Mouse (Mus musculus) CH12.LX (cell line): ENCODE data around the gene Ap5z1. TPM values are rescaled to one million over a fixed set of nuclear protein-coding genes. Genes with fewer than 3 reads are reported as not detected.

Source experiments
- DNase-seq: peaks from one replicate; pipeline ENCODE4 v3.0.0-alpha.2; 2013; ENCODE audit errors: extremely low read depth
- H3K27ac ChIP-seq: 2 replicates; pipeline ENCODE4 v1.5.1; 2012; ENCODE audit warnings: low read depth, mild to moderate bottlenecking, control low read depth, moderate library complexity; ENCODE audit not compliant: insufficient read depth
- H3K27me3 ChIP-seq: replicated peaks from 2 replicates; pipeline ENCODE3; 2012; ENCODE audit warnings: inconsistent platforms
- H3K36me3 ChIP-seq, 2 experiments: replicated peaks in 1 of 2; 2 replicates each; pipeline versions ENCODE3 to v1.6.1; 2012; ENCODE audit warnings: inconsistent platforms in 1 of 2, low read length in 1 of 2, mild to moderate bottlenecking in 1 of 2, mixed read lengths in 1 of 2, moderate library complexity in 1 of 2; ENCODE audit not compliant: control insufficient read depth in 1 of 2, insufficient read depth in 1 of 2
- H3K4me1 ChIP-seq, 2 experiments: 2 replicates each; pipeline ENCODE4 v1.6.1; 2012; ENCODE audit warnings: inconsistent platforms in 1 of 2, moderate library complexity in 1 of 2; ENCODE audit not compliant: insufficient read depth in 2 of 2, control insufficient read depth in 1 of 2
- H3K4me2 ChIP-seq: 2 replicates; pipeline ENCODE4 v1.6.1; 2012; ENCODE audit warnings: low read depth, mild to moderate bottlenecking, control low read depth; ENCODE audit not compliant: poor library complexity, insufficient read depth, severe bottlenecking
- H3K4me3 ChIP-seq, 3 experiments: fragments of 150-350 bp in 1 of 3; sonication (generic) in 1 of 3; replicated peaks in 1 of 3; 2 replicates each; pipeline versions ENCODE3 to v1.5.1; 2011 to 2012; ENCODE audit warnings: low read depth in 2 of 3, low read length in 2 of 3, mild to moderate bottlenecking in 2 of 3, moderate library complexity in 2 of 3, control low read depth in 1 of 3, improper control_type of control experiment in 1 of 3, inconsistent platforms in 1 of 3, mixed read lengths in 1 of 3; ENCODE audit not compliant: poor library complexity in 1 of 3
- H3K79me2 ChIP-seq: replicated peaks from 2 replicates; pipeline ENCODE4 v1.6.1; 2012; ENCODE audit warnings: mild to moderate bottlenecking, moderate library complexity; ENCODE audit not compliant: control insufficient read depth, poor library complexity, insufficient read depth, severe bottlenecking; ENCODE audit errors: extremely low read depth
- H3K9ac ChIP-seq: 2 replicates; pipeline ENCODE4 v1.6.1; 2012; ENCODE audit warnings: low read depth, mild to moderate bottlenecking, control low read depth, moderate library complexity; ENCODE audit not compliant: insufficient read depth
- H3K9me3 ChIP-seq: replicated peaks from 2 replicates; pipeline ENCODE3; 2012; ENCODE audit warnings: low read length, inconsistent platforms, mixed read lengths
- BHLHE40 ChIP-seq: IDR thresholded peaks from 2 replicates; pipeline ENCODE4 v1.6.1; 2011; ENCODE audit warnings: mild to moderate bottlenecking, low read depth, low read length, improper control_type of control experiment
- CHD2 ChIP-seq: IDR thresholded peaks from 2 replicates; pipeline ENCODE4 v1.6.1; 2011; ENCODE audit warnings: low read length, improper control_type of control experiment
- E2F4 ChIP-seq: IDR thresholded peaks from 2 replicates; pipeline ENCODE4 v1.6.1; 2011; ENCODE audit warnings: low read depth, low read length, improper control_type of control experiment; ENCODE audit not compliant: insufficient replicate concordance
- ETS1 ChIP-seq: conservative IDR thresholded peaks from 2 replicates; pipeline ENCODE4 v1.6.1; 2012; ENCODE audit warnings: low read depth, mild to moderate bottlenecking, inconsistent platforms, low read length, improper control_type of control experiment, moderate library complexity
- GABPA ChIP-seq: IDR thresholded peaks from 2 replicates; pipeline ENCODE4 v1.6.1; 2012; ENCODE audit warnings: low read depth, low read length, improper control_type of control experiment, inconsistent platforms; ENCODE audit not compliant: insufficient replicate concordance
- JUN ChIP-seq: IDR thresholded peaks from 2 replicates; pipeline ENCODE4 v1.6.1; 2011; ENCODE audit warnings: low read depth, mild to moderate bottlenecking, low read length, improper control_type of control experiment, moderate library complexity; ENCODE audit not compliant: insufficient read depth
- KAT2A ChIP-seq: IDR thresholded peaks from 2 replicates; pipeline ENCODE4 v1.6.1; 2012; ENCODE audit warnings: low read length, improper control_type of control experiment, inconsistent platforms; ENCODE audit not compliant: insufficient replicate concordance
- MAFK ChIP-seq: IDR thresholded peaks from 2 replicates; pipeline ENCODE4 v1.6.1; 2011; ENCODE audit warnings: low read length, improper control_type of control experiment; ENCODE audit not compliant: insufficient replicate concordance
- MAZ ChIP-seq: IDR thresholded peaks from 2 replicates; pipeline ENCODE4 v1.6.1; 2012; ENCODE audit warnings: low read depth, mild to moderate bottlenecking, inconsistent platforms, low read length, improper control_type of control experiment, moderate library complexity
- MEF2A ChIP-seq: IDR thresholded peaks from 2 replicates; pipeline ENCODE4 v1.6.1; 2014; ENCODE audit warnings: low read depth, mild to moderate bottlenecking, inconsistent platforms, low read length, improper control_type of control experiment, borderline replicate concordance
- MYC ChIP-seq: IDR thresholded peaks from 2 replicates; pipeline ENCODE4 v1.6.1; 2011; ENCODE audit warnings: low read depth, mild to moderate bottlenecking, improper control_type of control experiment, low read length
- NRF1 ChIP-seq: IDR thresholded peaks from 2 replicates; pipeline ENCODE4 v1.6.1; 2014; ENCODE audit warnings: low read depth, mild to moderate bottlenecking, inconsistent platforms, low read length, improper control_type of control experiment, moderate library complexity
- PAX5 ChIP-seq: IDR thresholded peaks from 2 replicates; pipeline ENCODE4 v1.6.1; 2012; ENCODE audit warnings: low read length, inconsistent platforms, mixed read lengths
- SIN3A ChIP-seq: IDR thresholded peaks from 2 replicates; pipeline ENCODE4 v1.6.1; 2012; ENCODE audit warnings: low read length, improper control_type of control experiment, inconsistent platforms
- SMC3 ChIP-seq: IDR thresholded peaks from 2 replicates; pipeline ENCODE4 v1.6.1; 2011; ENCODE audit warnings: low read depth, low read length, improper control_type of control experiment
- TBP ChIP-seq: conservative IDR thresholded peaks from 2 replicates; pipeline ENCODE4 v1.6.1; 2011; ENCODE audit warnings: low read depth, low read length, improper control_type of control experiment
- TCF12 ChIP-seq: IDR thresholded peaks from 2 replicates; pipeline ENCODE4 v1.6.1; 2014; ENCODE audit warnings: low read depth, mild to moderate bottlenecking, inconsistent platforms, low read length, improper control_type of control experiment
- UBTF ChIP-seq: IDR thresholded peaks from 2 replicates; pipeline ENCODE4 v1.6.1; 2012; ENCODE audit warnings: low read depth, mild to moderate bottlenecking, inconsistent platforms, low read length, improper control_type of control experiment, moderate library complexity
- ZMIZ1 ChIP-seq: IDR thresholded peaks from 2 replicates; pipeline ENCODE4 v1.6.1; 2012; ENCODE audit warnings: low read depth, mild to moderate bottlenecking, inconsistent platforms, low read length, improper control_type of control experiment
- ZNF384 ChIP-seq: IDR thresholded peaks from 2 replicates; pipeline ENCODE4 v1.6.1; 2012; ENCODE audit warnings: low read depth, low read length, improper control_type of control experiment, inconsistent platforms
- dilution Hi-C: fragments of 300-500 bp; cut with MboI; formaldehyde crosslinking; loops from 2 replicates; pipeline ENCODE4 v1.14.3; 2020; ENCODE audit warnings: low sequenced_read_pairs; ENCODE audit not compliant: extremely low pct_unique_long_range_greater_than_20kb, extremely low pct_ligation_motif_present
- in situ Hi-C: fragments of 300-500 bp; cut with MboI; formaldehyde crosslinking; loops from 3 replicates; pipeline ENCODE4 v1.14.3; 2019; ENCODE audit warnings: low sequenced_read_pairs, low pct_ligation_motif_present, low pct_unique_long_range_greater_than_20kb, mixed read lengths
- polyA plus RNA-seq: library from polyadenylated mRNA; unstranded; fragments of >175 nt; gene quantifications from 2 replicates; pipeline ENCODE4 v1.2.1, GENCODE M21; 2012; ENCODE audit warnings: low read depth; ENCODE audit not compliant: insufficient read length
- total RNA-seq, 2 experiments: library from RNA; depleted of rRNA; stranded (reverse); fragments of 300-350 nt in 1 of 2; fragments of >200 nt in 1 of 2; gene quantifications; 2 replicates each; pipeline ENCODE4 v1.2.3; 2012 to 2014

Ap5z1 gene
- total and polyA plus RNA-seq, 3 experiments, result 3.1 to 18.7 (median 11.3) TPM

GRCm38 (mm10) chr5:142416070-142416775 is 47.5 kb upstream of the Ap5z1 start (continued):
- TF ChIP-seq CHD2, result no peak
- TF ChIP-seq, all 38 proteins: peak for 11

- Histone ChIP-seq H3K79me2 (peaks cover 40% of the 10 kb centered on the region), H3K9ac (peak overlapping the region; percentile 42; the same call in 1 of the 2 replicates), H3K4me3 (peak overlapping the region in 1 of 3 experiments; percentile 17), H3K9me3 (no peaks in the 10 kb centered on the region), H3K4me1 (peaks cover 21 to 93% of the 10 kb centered on the region in 2 experiments), H3K4me2 (peak overlapping the region; percentile 47), H3K27ac (peak overlapping the region; percentile 85), H3K27me3 (no peaks in the 10 kb centered on the region), H3K36me3 (peaks cover 0 to 65% of the 10 kb centered on the region in 2 experiments)
- in situ Hi-C loops (no loop called here), dilution Hi-C loops (no loop called here)
- DNase-seq, result peak; percentile 34
- no peak for TF ChIP-seq ETS1
- 0 out of 2 replicates have a peak, but pooled peaks have one; percentile 6 for TF ChIP-seq BHLHE40
- TF ChIP-seq JUN, result no peak
- no peak for TF ChIP-seq MEF2A
Measured at GRCm38 (mm10) chr5:142417104-142417503, 46.6 kb upstream of the Ap5z1 start.

GRCm38 (mm10) chr5:142417876-142418275 is 45.9 kb upstream of the Ap5z1 start:
- no peak overlapping the region for H3K9ac ChIP-seq
- no peak overlapping the region for H3K4me3 ChIP-seq
- no peaks in the 10 kb centered on the region for H3K27me3 ChIP-seq
- no peak overlapping the region; the same call in 1 of the 2 replicates for H3K27ac ChIP-seq
- H3K4me2 ChIP-seq, result no peak overlapping the region
- peaks cover 21 to 93% of the 10 kb centered on the region in 2 experiments for H3K4me1 ChIP-seq
- peaks cover 0 to 65% of the 10 kb centered on the region in 2 experiments for H3K36me3 ChIP-seq
- no peaks in the 10 kb centered on the region for H3K9me3 ChIP-seq
- peaks cover 40% of the 10 kb centered on the region for H3K79me2 ChIP-seq
- dilution Hi-C loops (no loop called here), in situ Hi-C loops (no loop called here)
- DNase-seq, result no peak
- TF ChIP-seq UBTF (no peak), TCF12 (no peak), ZMIZ1 (no peak), ZNF384 (no peak), SIN3A (no peak), NRF1 (no peak), MYC (no peak), TBP (no peak), GABPA (no peak), ETS1 (no peak), SMC3 (no peak), KAT2A (no peak), PAX5 (no peak), E2F4 (no peak), MAFK (no peak), MAZ (no peak)
